Mouse (Mus musculus): ENCODE measurements around the gene St14.

GRCm38 (mm10) chr9:31108464-31108863 lies 23.2 kb downstream of the St14 start:
- no peak for TF ChIP-seq REST (IDR thresholded peaks at IDR 0.05; ENCODE audit: insufficient read depth, insufficient read length)
- no peak for TF ChIP-seq POLR2AphosphoS2 (IDR thresholded peaks at IDR 0.05; ENCODE audit: insufficient read length, low read depth)
- no peak for TF ChIP-seq POLR2A (IDR thresholded peaks at IDR 0.05; ENCODE audit: insufficient read length, low read depth)
- TF ChIP-seq E2F4 (IDR thresholded peaks at IDR 0.05; ENCODE audit: insufficient read depth) = no peak
- TF ChIP-seq TCF12 (IDR thresholded peaks at IDR 0.05; ENCODE audit: insufficient read depth, poor library complexity, severe bottlenecking) = no peak
- no peak for TF ChIP-seq MAX (IDR thresholded peaks at IDR 0.05; ENCODE audit: low read depth)
- no peak for TF ChIP-seq MYOD1 (IDR thresholded peaks at IDR 0.05; ENCODE audit: control insufficient read depth in 1 of 3, insufficient read length in 2 of 3, low read depth in 2 of 3)
